Mouse (Mus musculus): Measurements from ENCODE around the gene Acpp. TPM values are rescaled to one million over a fixed set of nuclear protein-coding genes. Genes with fewer than 3 reads are reported as not detected.
A peak's percentile ranks its signal among the peaks of the same experiment; 100 is the strongest.

Gene Acpp
- total RNA-seq, 2 experiments from 2014 or later, result 0.32 to 0.71 TPM

DNA sequence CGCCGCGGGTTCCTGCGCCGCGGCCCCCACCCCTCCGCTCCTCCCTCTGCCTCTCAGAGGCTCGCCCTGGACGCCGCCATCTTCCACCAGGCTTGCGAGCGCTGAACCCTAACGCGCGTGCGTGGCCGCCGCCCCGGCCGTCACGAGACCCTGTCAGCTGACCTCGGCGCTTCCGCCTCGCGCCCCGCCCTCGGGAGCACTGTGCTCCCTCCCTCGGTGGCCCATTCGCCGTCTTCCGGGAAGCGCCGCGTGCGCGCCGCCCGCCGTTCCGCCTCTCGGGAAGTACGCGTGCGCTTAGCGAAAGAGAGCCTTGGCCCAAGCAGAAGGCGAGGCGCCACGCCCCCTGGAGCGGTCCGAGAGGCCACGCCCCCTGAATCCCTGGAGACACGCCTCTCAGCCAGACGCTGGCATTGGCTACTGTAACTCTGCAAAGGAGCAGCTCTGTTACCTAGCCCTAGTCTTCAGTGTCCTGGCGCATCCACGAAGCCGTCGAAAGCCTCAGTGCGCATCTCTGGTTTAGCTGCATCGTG, 74.7 kb downstream of the Acpp start, which contains the start of gene Dnajc13:
Dnajc13 (minus strand) TSS at position 108 of the 530 bp plus-strand sequence.
- intact Hi-C loops (cut with DNase I), result no loop called here
- DNase-seq (ENCODE audit: extremely low spot score in 1 of 2, low spot score in 2 of 2), result peak; percentile 96 to 99

DNA sequence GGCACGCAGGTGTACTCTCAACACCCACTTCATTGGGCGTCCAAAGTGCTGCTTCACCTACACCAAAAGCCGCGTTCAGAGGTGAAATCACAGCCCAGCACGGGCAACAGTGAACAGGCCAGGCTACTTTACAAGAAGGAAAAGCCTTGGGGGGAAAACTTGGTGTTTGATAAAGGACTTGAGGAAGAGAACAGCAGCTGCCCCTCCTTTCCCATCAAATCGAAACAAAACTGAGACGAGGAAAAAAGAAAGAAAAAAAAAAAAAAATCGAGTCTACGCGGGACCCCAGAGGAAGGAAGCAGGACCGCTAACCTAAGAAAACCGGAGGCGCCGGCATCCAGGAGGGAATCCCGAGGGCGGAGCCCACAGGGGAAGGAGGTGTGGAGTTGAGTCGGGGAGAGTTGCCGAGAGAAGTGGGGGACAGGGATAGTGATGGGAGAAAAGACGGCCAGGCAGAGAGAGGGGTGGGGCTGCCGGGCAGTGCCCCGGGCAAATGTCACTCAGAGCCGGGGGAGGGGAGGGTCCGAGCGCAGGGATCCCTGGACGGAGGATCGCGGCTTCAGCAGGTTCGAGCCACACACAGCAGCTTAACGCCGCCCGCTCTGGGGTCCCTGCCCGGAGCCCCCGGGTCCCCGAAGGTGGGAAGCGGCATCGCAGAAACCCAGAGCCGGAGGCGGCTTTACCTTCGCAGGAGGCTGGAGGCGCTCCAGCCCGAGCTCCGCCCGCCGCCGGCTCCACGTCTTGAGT, 75.4 kb downstream of the Acpp start:
- intact Hi-C loops (cut with DNase I), result no loop called here
- DNase-seq (ENCODE audit: extremely low spot score in 1 of 2, low spot score in 2 of 2), result peak in 1 of 2 experiments; percentile 68

DNA sequence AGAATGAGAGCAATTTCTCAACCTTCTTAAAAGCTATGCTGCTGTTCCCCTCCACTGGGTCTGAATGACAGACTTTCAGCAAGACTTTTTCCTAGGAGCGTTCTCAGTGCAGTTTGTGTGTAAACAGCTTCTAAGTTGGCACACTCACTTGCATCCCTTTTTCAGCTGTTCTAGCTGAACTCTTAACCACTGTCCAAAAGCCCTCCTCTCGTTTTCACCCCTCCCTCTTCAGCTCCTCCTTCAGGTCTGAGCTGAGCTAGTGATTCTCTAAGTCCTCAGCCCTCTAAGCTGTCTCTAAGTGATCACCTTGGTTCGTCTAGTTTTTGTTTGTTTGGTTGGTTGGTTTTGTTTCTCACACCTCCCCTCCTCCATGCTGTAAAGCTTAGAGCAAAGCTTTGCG, 77.2 kb downstream of the Acpp start:
- intact Hi-C loops (cut with DNase I), result no loop called here
- DNase-seq (ENCODE audit: extremely low spot score in 1 of 2, low spot score in 2 of 2), result no peak

DNA sequence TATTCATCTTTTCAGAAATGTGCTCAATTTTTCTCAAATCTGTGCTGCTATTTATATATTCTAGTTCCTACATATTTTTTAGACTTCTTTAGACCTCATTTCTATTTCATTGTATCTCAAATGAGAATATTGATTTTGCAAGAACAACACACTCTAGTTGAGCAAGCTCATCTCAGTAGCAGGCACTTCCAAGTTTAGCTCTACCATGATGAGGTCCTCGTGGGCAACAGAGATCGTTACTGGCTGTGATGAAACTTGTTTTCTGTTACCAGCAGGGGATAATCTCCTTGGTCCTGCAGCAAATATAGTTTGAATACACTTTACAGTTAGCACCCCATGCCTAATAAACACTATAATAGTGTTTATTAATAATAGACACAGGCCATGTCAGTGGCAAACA, 81.5 kb downstream of the Acpp start:
- intact Hi-C loops (cut with DNase I), result no loop called here
- DNase-seq (ENCODE audit: extremely low spot score in 1 of 2, low spot score in 2 of 2), result no peak

DNA sequence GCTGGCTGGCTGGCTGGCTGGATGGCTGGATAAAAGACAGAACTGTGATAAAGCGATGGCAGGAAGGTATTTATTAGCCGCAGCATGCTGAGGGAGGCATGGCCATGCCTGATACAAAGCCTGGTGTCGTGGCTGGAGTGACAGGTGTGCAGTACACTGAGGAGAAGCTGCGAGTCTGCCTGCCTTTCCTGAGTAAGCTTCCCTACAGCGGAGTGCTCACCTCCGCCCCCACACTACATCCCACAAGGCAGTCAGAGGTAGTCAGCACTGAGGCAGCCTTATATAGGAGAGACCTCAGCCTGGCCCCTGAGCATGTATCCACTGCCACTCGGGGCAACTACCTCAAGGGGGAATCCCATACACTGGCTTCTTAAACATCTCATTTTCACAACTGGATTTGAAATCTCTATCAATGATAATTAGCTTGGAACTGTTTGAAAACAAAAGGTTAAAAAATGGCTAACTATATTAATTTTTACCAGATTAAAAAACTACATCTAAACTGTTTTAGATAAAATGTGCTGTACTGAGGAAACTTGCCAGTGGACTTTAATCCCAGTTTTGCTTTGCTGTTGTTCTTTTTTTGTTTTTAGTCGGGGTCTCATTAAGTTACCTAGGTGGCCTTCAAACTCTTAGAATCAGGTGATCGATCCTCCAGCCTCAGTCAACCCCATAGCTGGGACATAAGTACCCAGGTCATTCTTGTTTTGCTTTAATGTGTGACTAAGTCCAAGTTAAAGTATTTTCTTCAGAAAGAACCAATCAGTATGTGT, 83.0 kb downstream of the Acpp start:
- no peak for DNase-seq (ENCODE audit: extremely low spot score in 1 of 2, low spot score in 2 of 2)
- intact Hi-C loops (cut with DNase I), result no loop called here

DNA sequence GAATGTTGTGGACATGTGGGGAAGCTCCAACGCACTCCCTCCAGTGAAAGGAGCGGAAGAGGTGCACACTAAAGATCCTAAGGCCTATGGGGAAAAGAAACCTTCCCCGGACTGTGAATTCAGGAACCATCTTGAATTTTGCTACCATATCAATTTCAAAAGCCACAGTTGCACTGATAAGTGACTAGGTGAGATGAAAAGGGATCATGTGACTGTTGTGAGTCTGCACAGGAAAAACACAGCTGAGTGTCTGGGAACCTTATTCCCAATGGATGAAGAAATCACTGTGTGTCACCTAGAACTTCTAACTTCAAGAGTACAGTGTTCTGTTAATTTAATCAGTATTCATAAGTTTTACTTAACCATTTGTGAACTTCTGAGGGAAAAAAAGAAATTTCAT, 84.9 kb downstream of the Acpp start:
- intact Hi-C loops (cut with DNase I), result no loop called here
- no peak for DNase-seq (ENCODE audit: extremely low spot score in 1 of 2, low spot score in 2 of 2)

DNA sequence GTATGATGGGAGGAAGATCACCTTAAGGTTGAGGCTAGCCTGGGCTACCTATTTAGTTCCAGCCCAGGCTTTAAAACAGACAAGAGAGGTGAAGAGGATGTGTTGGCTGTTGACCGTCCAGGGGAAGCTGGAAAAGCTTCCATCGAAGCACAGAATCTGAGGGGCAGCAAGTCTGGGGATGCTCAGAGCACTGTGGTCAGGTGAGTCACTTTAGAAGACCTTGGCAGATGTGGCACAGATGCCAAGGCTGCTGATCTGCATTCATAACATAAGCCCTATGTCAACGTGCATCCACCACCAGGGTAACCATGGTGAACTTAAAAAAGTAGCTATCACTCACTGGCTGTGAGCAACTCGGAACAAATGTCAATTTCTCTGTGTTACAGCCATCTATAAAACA, 85.9 kb downstream of the Acpp start:
- intact Hi-C loops (cut with DNase I), result no loop called here
- DNase-seq (ENCODE audit: extremely low spot score in 1 of 2, low spot score in 2 of 2), result no peak

DNA sequence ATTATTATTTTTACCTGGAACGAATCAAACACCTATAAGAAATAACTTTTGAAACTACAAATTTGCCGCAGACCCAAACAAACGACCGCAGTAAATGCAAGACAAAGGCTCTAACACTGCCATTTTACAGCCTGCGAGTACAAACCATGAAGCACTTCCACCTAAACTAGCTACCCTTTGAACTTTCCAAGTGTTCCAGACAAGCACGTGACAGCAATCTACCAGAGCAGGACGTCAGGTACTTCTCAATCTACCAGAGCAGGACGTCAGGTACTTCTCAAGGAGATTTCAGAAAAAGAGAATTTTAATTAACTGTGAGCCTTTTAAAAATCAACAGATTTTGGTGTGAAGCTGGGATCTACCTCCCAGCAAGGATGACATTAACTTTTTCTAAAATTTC, 86.4 kb downstream of the Acpp start:
- intact Hi-C loops (cut with DNase I), result no loop called here
- no peak for DNase-seq (ENCODE audit: extremely low spot score in 1 of 2, low spot score in 2 of 2)

DNA sequence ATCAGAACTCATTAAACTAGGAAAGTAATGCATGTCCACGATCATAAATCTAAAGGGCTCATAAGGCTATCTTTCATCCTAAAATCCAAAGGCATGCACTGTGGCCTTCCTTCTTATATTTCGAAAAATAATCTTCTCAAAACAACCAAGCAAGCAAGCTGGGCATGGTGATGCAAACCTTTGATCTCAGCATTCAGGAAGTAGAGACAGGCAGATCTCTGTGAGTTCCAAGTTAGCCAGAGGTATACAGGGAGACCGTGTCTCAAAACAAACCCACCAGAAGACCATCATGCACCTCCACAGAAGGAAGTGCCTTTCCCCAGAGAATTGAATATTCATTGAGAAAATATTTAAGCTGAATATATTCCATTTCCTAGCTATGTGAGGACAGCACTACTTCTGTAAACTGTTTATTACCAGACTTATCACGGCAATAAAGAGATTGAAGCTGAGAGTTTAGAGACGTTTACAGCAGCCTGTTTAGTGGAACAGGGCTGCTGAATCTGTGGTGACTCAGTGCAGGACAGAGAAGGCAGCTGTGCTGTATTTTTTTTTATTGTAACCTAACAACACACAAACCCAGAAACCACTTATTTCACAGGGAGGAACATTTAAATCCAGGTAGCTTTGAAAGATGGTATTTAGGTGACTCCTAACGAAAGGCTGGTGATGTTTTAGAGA, 90.1 kb downstream of the Acpp start:
- DNase-seq (ENCODE audit: extremely low spot score in 1 of 2, low spot score in 2 of 2), result no peak
- intact Hi-C loops (cut with DNase I), result no loop called here

DNA sequence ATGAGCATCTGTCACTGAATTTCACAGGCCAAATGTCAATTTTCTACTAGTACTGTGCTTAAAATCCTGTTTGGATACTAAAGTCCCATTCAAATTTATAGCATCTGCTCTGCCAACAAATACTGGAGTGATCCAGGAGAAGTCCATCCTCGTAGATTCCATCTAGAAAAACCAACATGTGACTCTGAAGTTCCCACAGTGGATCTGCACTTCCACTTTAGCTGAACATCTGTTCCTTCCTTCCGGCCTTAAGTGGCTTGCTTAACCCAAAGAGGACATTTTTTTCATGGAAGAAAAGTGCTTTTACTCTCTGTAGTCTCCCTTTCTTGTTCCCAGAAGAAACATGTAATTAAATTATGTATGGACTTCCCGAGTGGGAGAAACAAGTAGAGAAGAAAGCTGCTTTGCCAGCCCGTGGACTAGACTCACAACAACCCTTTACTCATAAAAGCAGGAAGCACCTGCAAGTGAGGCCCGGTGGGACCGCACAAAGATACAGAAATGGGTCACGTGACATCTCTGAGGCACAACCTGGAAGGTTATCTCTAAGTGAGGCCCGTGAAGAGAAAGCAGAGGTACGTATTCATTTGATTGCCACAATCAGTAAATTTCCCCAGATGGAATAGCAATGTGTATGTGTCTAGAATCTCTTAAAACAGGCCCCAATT, 93.6 kb downstream of the Acpp start:
- DNase-seq (ENCODE audit: extremely low spot score in 1 of 2, low spot score in 2 of 2), result no peak
- intact Hi-C loops (cut with DNase I), result no loop called here

DNA sequence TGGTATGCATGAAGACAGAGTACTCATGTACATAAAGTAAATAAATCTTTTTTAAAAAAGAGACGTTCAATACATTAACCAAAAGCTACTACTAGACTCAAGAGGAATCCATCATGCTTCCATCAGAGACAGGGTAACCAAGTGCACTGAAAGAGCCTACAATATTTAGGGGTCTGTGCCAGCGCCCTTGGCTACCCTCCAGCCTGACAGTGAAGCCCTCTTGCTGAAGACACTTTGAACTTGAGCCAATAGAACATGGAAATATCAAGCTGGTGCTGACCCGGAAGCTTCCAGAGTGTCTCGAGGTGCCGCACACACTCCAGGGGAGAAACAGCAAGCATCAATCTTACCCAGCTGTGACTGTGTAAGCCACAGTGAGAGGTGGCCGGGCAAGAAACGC, 97.4 kb downstream of the Acpp start:
- DNase-seq (ENCODE audit: extremely low spot score in 1 of 2, low spot score in 2 of 2), result peak in 1 of 2 experiments; percentile 28

DNA sequence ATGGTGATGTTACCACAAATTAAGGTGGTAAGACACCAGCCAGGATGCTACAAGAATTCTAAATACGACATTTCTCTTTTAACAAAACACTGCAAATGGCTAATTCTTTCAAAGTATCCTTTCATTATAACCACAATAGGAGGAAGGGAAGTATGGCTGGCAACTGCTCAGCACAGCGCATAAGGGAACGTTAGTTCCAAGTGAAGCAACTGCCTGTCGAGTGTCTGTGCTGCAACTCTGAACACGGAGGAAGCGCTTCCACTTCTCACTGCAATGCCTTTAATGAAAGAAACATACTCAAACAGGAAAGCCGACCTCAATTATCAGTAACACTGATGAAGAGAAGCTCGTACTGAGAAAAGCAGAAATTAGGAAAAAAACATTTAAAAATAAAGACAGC, 98.5 kb downstream of the Acpp start:
- intact Hi-C loops (cut with DNase I), result no loop called here
- DNase-seq (ENCODE audit: extremely low spot score in 1 of 2, low spot score in 2 of 2), result no peak

More for the DNA sequence above, 97.4 kb downstream of the Acpp start:
- intact Hi-C loops (cut with DNase I), result no loop called here

Other genes starting within 250 kb of the Acpp start
- under 1 TPM; 0.28 to 0.66 TPM for gene Ackr4, start 210.8 kb downstream of the Acpp start, total RNA-seq (2021)
- gene Dnajc13, start 74.8 kb downstream of the Acpp start, total RNA-seq (2021), result 10 to 100 TPM; 74.5 to 76.7 TPM
- gene Cpne4, start 209.5 kb upstream of the Acpp start, total RNA-seq (2021), result 10 to 100 TPM; 78.3 to 93.2 TPM

Data from left cerebral cortex, postnatal 10 days (tissue).